Mouse (Mus musculus): ENCODE data around the gene Gm6525. TPM values are rescaled to one million over a fixed set of nuclear protein-coding genes. Genes with fewer than 3 reads are reported as not detected.

The Gm6525 gene
- polyA plus RNA-seq, 1 experiment from 2014 or later: 1.7 TPM

GRCm38 (mm10) chr3:84157559-84158350, 16.1 kb upstream of the Gm6525 start:
- WGBS: 86% methylated on average over 4 of the region's 4 CpGs
- H3K27me3 ChIP-seq (ENCODE audit: control insufficient read depth, insufficient read depth, low read length): no peaks in the 10 kb centered on the region
- no peak overlapping the region for H3K4me3 ChIP-seq (ENCODE audit: low read depth, low read length)
- no peak overlapping the region for H3K27ac ChIP-seq (ENCODE audit: low read length)
- H3K9me3 ChIP-seq (ENCODE audit: control insufficient read depth, low read depth, low read length): no peaks in the 10 kb centered on the region
- no peak overlapping the region for H3K4me2 ChIP-seq (replicated peaks; ENCODE audit: low read depth, low read length)
- ATAC-seq (ENCODE audit: insufficient number of reproducible peaks, insufficient read depth, low FRiP score, low read depth): no peak
- H3K9ac ChIP-seq (replicated peaks; ENCODE audit: low read depth, low read length): no peak overlapping the region
- no peaks in the 10 kb centered on the region for H3K36me3 ChIP-seq (ENCODE audit: control insufficient read depth, insufficient read depth, low read length)
- no peaks in the 10 kb centered on the region for H3K4me1 ChIP-seq (ENCODE audit: control insufficient read depth, insufficient read depth, low read length)

- Histone ChIP-seq H3K27ac (ENCODE audit: low read length) (no peak overlapping the region), H3K9ac (replicated peaks; ENCODE audit: low read depth, low read length) (no peak overlapping the region), H3K4me1 (ENCODE audit: control insufficient read depth, insufficient read depth, low read length) (no peaks in the 10 kb centered on the region), H3K4me3 (ENCODE audit: low read depth, low read length) (no peak overlapping the region), H3K9me3 (ENCODE audit: control insufficient read depth, low read depth, low read length) (no peaks in the 10 kb centered on the region), H3K4me2 (replicated peaks; ENCODE audit: low read depth, low read length) (no peak overlapping the region), H3K27me3 (ENCODE audit: control insufficient read depth, insufficient read depth, low read length) (no peaks in the 10 kb centered on the region), H3K36me3 (ENCODE audit: control insufficient read depth, insufficient read depth, low read length) (peaks cover 7% of the 10 kb centered on the region)
- WGBS: 89% methylated on average over 3 of the region's 3 CpGs
- no peak for ATAC-seq (ENCODE audit: insufficient number of reproducible peaks, insufficient read depth, low FRiP score, low read depth)
These were observed 8.5 kb upstream of the Gm6525 start for GRCm38 (mm10) chr3:84165391-84165790.

GRCm38 (mm10) chr3:84166073-84166472, 7.8 kb upstream of the Gm6525 start:
- Histone ChIP-seq H3K4me3 (ENCODE audit: low read depth, low read length) (no peak overlapping the region), H3K4me1 (ENCODE audit: control insufficient read depth, insufficient read depth, low read length) (no peaks in the 10 kb centered on the region), H3K36me3 (ENCODE audit: control insufficient read depth, insufficient read depth, low read length) (peaks cover 7% of the 10 kb centered on the region), H3K9me3 (ENCODE audit: control insufficient read depth, low read depth, low read length) (no peaks in the 10 kb centered on the region), H3K4me2 (replicated peaks; ENCODE audit: low read depth, low read length) (no peak overlapping the region), H3K27ac (ENCODE audit: low read length) (no peak overlapping the region), H3K9ac (replicated peaks; ENCODE audit: low read depth, low read length) (no peak overlapping the region), H3K27me3 (ENCODE audit: control insufficient read depth, insufficient read depth, low read length) (no peaks in the 10 kb centered on the region)
- no peak for ATAC-seq (ENCODE audit: insufficient number of reproducible peaks, insufficient read depth, low FRiP score, low read depth)
- WGBS: 87% methylated on average over 5 of the region's 5 CpGs

GRCm38 (mm10) chr3:84168943-84169342, 5.0 kb upstream of the Gm6525 start:
- Histone ChIP-seq H3K4me3 (ENCODE audit: low read depth, low read length) (no peak overlapping the region), H3K4me2 (replicated peaks; ENCODE audit: low read depth, low read length) (no peak overlapping the region), H3K9me3 (ENCODE audit: control insufficient read depth, low read depth, low read length) (no peaks in the 10 kb centered on the region), H3K9ac (replicated peaks; ENCODE audit: low read depth, low read length) (no peak overlapping the region), H3K27me3 (ENCODE audit: control insufficient read depth, insufficient read depth, low read length) (no peaks in the 10 kb centered on the region), H3K27ac (ENCODE audit: low read length) (no peak overlapping the region), H3K4me1 (ENCODE audit: control insufficient read depth, insufficient read depth, low read length) (no peaks in the 10 kb centered on the region), H3K36me3 (ENCODE audit: control insufficient read depth, insufficient read depth, low read length) (peaks cover 7% of the 10 kb centered on the region)
- WGBS: 89% methylated on average over 6 of the region's 6 CpGs
- no peak for ATAC-seq (ENCODE audit: insufficient number of reproducible peaks, insufficient read depth, low FRiP score, low read depth)

GRCm38 (mm10) chr3:84169393-84170005, 4.4 kb upstream of the Gm6525 start:
- Histone ChIP-seq H3K27me3 (ENCODE audit: control insufficient read depth, insufficient read depth, low read length) (no peaks in the 10 kb centered on the region), H3K9ac (replicated peaks; ENCODE audit: low read depth, low read length) (no peak overlapping the region), H3K9me3 (ENCODE audit: control insufficient read depth, low read depth, low read length) (no peaks in the 10 kb centered on the region), H3K4me1 (ENCODE audit: control insufficient read depth, insufficient read depth, low read length) (no peaks in the 10 kb centered on the region), H3K36me3 (ENCODE audit: control insufficient read depth, insufficient read depth, low read length) (peaks cover 1% of the 10 kb centered on the region), H3K27ac (ENCODE audit: low read length) (no peak overlapping the region), H3K4me2 (replicated peaks; ENCODE audit: low read depth, low read length) (no peak overlapping the region), H3K4me3 (ENCODE audit: low read depth, low read length) (no peak overlapping the region)
- no peak for ATAC-seq (ENCODE audit: insufficient number of reproducible peaks, insufficient read depth, low FRiP score, low read depth)
- WGBS: 72% methylated on average over 8 of the region's 8 CpGs

- H3K4me3 ChIP-seq (ENCODE audit: low read depth, low read length): no peak overlapping the region
- no peaks in the 10 kb centered on the region for H3K27me3 ChIP-seq (ENCODE audit: control insufficient read depth, insufficient read depth, low read length)
- no peak overlapping the region for H3K4me2 ChIP-seq (replicated peaks; ENCODE audit: low read depth, low read length)
- H3K36me3 ChIP-seq (ENCODE audit: control insufficient read depth, insufficient read depth, low read length): no peaks in the 10 kb centered on the region; the same call in 1 of the 2 replicates
- no peaks in the 10 kb centered on the region for H3K9me3 ChIP-seq (ENCODE audit: control insufficient read depth, low read depth, low read length)
- no peaks in the 10 kb centered on the region for H3K4me1 ChIP-seq (ENCODE audit: control insufficient read depth, insufficient read depth, low read length)
- WGBS: 42% methylated on average over 11 of the region's 11 CpGs
- no peak overlapping the region for H3K27ac ChIP-seq (ENCODE audit: low read length)
- no peak for ATAC-seq (ENCODE audit: insufficient number of reproducible peaks, insufficient read depth, low FRiP score, low read depth)
- H3K9ac ChIP-seq (replicated peaks; ENCODE audit: low read depth, low read length): no peak overlapping the region
These were observed 1.5 kb upstream of the Gm6525 start for GRCm38 (mm10) chr3:84172406-84172805.

GRCm38 (mm10) chr3:84175337-84176315, 1.7 kb downstream of the Gm6525 start:
- 61% methylated on average over 7 of the region's 7 CpGs for WGBS
- Histone ChIP-seq H3K9me3 (ENCODE audit: control insufficient read depth, low read depth, low read length) (no peaks in the 10 kb centered on the region), H3K9ac (replicated peaks; ENCODE audit: low read depth, low read length) (no peak overlapping the region), H3K36me3 (ENCODE audit: control insufficient read depth, insufficient read depth, low read length) (no peaks in the 10 kb centered on the region), H3K4me3 (ENCODE audit: low read depth, low read length) (no peak overlapping the region), H3K4me1 (ENCODE audit: control insufficient read depth, insufficient read depth, low read length) (no peaks in the 10 kb centered on the region), H3K4me2 (replicated peaks; ENCODE audit: low read depth, low read length) (no peak overlapping the region), H3K27me3 (ENCODE audit: control insufficient read depth, insufficient read depth, low read length) (no peaks in the 10 kb centered on the region), H3K27ac (ENCODE audit: low read length) (no peak overlapping the region)
- peak; percentile 61; the same call in 1 of the 2 replicates for ATAC-seq (ENCODE audit: insufficient number of reproducible peaks, insufficient read depth, low FRiP score, low read depth)

- 61% methylated on average over 2 of the region's 2 CpGs for WGBS
- Histone ChIP-seq H3K27ac (ENCODE audit: low read length) (no peak overlapping the region), H3K9me3 (ENCODE audit: control insufficient read depth, low read depth, low read length) (no peaks in the 10 kb centered on the region), H3K4me1 (ENCODE audit: control insufficient read depth, insufficient read depth, low read length) (no peaks in the 10 kb centered on the region), H3K4me2 (replicated peaks; ENCODE audit: low read depth, low read length) (no peak overlapping the region), H3K36me3 (ENCODE audit: control insufficient read depth, insufficient read depth, low read length) (no peaks in the 10 kb centered on the region), H3K9ac (replicated peaks; ENCODE audit: low read depth, low read length) (no peak overlapping the region), H3K27me3 (ENCODE audit: control insufficient read depth, insufficient read depth, low read length) (no peaks in the 10 kb centered on the region), H3K4me3 (ENCODE audit: low read depth, low read length) (no peak overlapping the region)
- no peak for ATAC-seq (ENCODE audit: insufficient number of reproducible peaks, insufficient read depth, low FRiP score, low read depth)
These were observed 3.9 kb downstream of the Gm6525 start for GRCm38 (mm10) chr3:84177834-84178233.
